Comparison of ENCODE assay signal across 18 mouse cellular contexts in genomic region chr11:94003346-94003745, GRCm38 (mm10). TPM values are rescaled to one million over a fixed set of nuclear protein-coding genes. Genes with fewer than 3 reads are reported as not detected.
DNase-seq lines count a peak whose midpoint lies in the region; TF ChIP-seq lines count a peak whose summit lies in the region.
"Had no signal": no experiment of that assay in that cellular context is flagged by ENCODE, and none has a peak within 500 bp of the region (broad histone marks: within the 10 kb centered on the region; RNA-seq: fewer than 3 reads in every experiment).

No protein-coding gene starts in this region.

- no peaks in the 10 kb centered on the region for H3K36me3 ChIP-seq in kidney, adult 2 months (ENCODE audit: control insufficient read depth, insufficient read depth, low read length)
- no peaks in the 10 kb centered on the region for H3K36me3 ChIP-seq in liver, adult 2 months (ENCODE audit: control insufficient read depth, insufficient read depth, low read length)

- no peak for TF ChIP-seq POLR2A in kidney, adult 2 months (IDR thresholded peaks at IDR 0.05; ENCODE audit: low read depth, low read length)
- no peak for TF ChIP-seq POLR2A in liver, adult 2 months (IDR thresholded peaks at IDR 0.05; ENCODE audit: extremely low read depth, insufficient read depth, low read length)

- H3K27me3 ChIP-seq in kidney, adult 2 months (replicated peaks; ENCODE audit: control insufficient read depth, insufficient read depth, low read length): no peaks in the 10 kb centered on the region
- H3K27me3 ChIP-seq in liver, adult 2 months (ENCODE audit: control insufficient read depth, insufficient read depth, low read length): no peaks in the 10 kb centered on the region
- H3K27me3 ChIP-seq: CH12.LX, Patski had no signal

- H3K4me1 ChIP-seq in kidney, adult 2 months (ENCODE audit: control insufficient read depth, insufficient read depth, low read length): peaks cover 28% of the 10 kb centered on the region; the same call in 1 of the 2 replicates
- peaks cover 19% of the 10 kb centered on the region for H3K4me1 ChIP-seq in liver, adult 2 months (ENCODE audit: control insufficient read depth, insufficient read depth, low read length)

- peak; percentile 52 for DNase-seq in kidney, adult 2 months
- DNase-seq in kidney, postnatal 25 days: no peak
- DNase-seq in kidney, adult 9 months: peak; percentile 31
- no peak for DNase-seq in kidney, postnatal 14 days
- peak; percentile 78 for DNase-seq in liver, adult 2 months (ENCODE audit: extremely low read depth, low read depth, low spot score)
- DNase-seq in liver: no peak
- DNase-seq: adrenal gland, adult 2 months; adrenal gland, adult 8-10 months; adrenal gland, postnatal 10 days; adrenal gland, postnatal 14 days; adrenal gland, postnatal 25 days; adrenal gland, postnatal 36 days; B cell, adult 2 months; cerebellum, adult 11 months; cerebellum, adult 11-12 months; cerebellum, adult 18-20 months had no signal

- no peak overlapping the region for H3K27ac ChIP-seq in kidney, adult 2 months (ENCODE audit: insufficient read depth, low read depth, low read length)
- no peak overlapping the region for H3K27ac ChIP-seq in liver, adult 2 months (replicated peaks; ENCODE audit: insufficient read depth, low read depth, low read length)

- WGBS in kidney, adult 2 months: 49% methylated on average over 2 of the region's 2 CpGs
- WGBS in liver, adult 2 months: 12% methylated on average over 2 of the region's 2 CpGs

- H3K9ac ChIP-seq in liver, adult 2 months (ENCODE audit: low read depth, low read length): no peak overlapping the region

- H3K4me3 ChIP-seq in kidney, adult 2 months (ENCODE audit: insufficient read depth, low read depth, low read length): no peak overlapping the region
- H3K4me3 ChIP-seq in liver, adult 2 months (ENCODE audit: insufficient read depth, low read depth, low read length): no peak overlapping the region

- no peak for TF ChIP-seq CTCF in kidney, adult 2 months (conservative IDR thresholded peaks at IDR 0.05; ENCODE audit: insufficient read depth, insufficient read length, low read depth, low read length)
- no peak for TF ChIP-seq CTCF in liver, adult 2 months (IDR thresholded peaks at IDR 0.05; ENCODE audit: low read depth, low read length)

- peaks cover 36% of the 10 kb centered on the region for H3K79me2 ChIP-seq in liver, adult 2 months (ENCODE audit: control insufficient read depth, insufficient read depth, low read length)

RNA-seq across cellular contexts. Expression of gene Spag9, which starts 7.5 kb away (rescaled TPM):
- polyA plus RNA-seq in kidney, adult 2 months (2012; rRNA removed): 19.1 and 24.6 TPM in 2 replicates
- total RNA-seq in liver, adult 2 months (2014; rRNA removed): 52.4 and 58.5 TPM in 2 replicates
- polyA plus RNA-seq in liver, adult 2 months (2012; rRNA removed): 9.8 and 12.2 TPM in 2 replicates

RNA-seq across cellular contexts. Expression of gene Nme1, which starts 35.0 kb away (rescaled TPM):
- 158 and 178 TPM in 2 replicates for polyA plus RNA-seq in kidney, adult 2 months (2012; rRNA removed)
- total RNA-seq in liver, adult 2 months (2014; rRNA removed): 20.7 and 36.2 TPM in 2 replicates
- polyA plus RNA-seq in liver, adult 2 months (2012; rRNA removed): 73.7 and 83.2 TPM in 2 replicates

RNA-seq across cellular contexts. Expression of gene Gm20390, which starts 35.3 kb away (rescaled TPM):
- polyA plus RNA-seq in kidney, adult 2 months (2012; rRNA removed): 45.1 and 88.3 TPM in 2 replicates
- 46.7 and 64.4 TPM in 2 replicates for total RNA-seq in liver, adult 2 months (2014; rRNA removed)
- 36.2 and 37.6 TPM in 2 replicates for polyA plus RNA-seq in liver, adult 2 months (2012; rRNA removed)

RNA-seq across cellular contexts. Expression of gene Nme2, which starts 47.3 kb away (rescaled TPM):
- polyA plus RNA-seq in kidney, adult 2 months (2012; rRNA removed): 380 and 386 TPM in 2 replicates
- total RNA-seq in liver, adult 2 months (2014; rRNA removed): 363 and 370 TPM in 2 replicates
- polyA plus RNA-seq in liver, adult 2 months (2012; rRNA removed): 153 and 184 TPM in 2 replicates

Comparison
In these comparisons a context has a peak if more than half of its experiments do, and no peak if none do; other contexts are left out.
1. DNase-seq: peak in kidney, adult 2 months (single experiment), kidney, adult 9 months (single experiment) and liver, adult 2 months (single experiment); none in kidney, postnatal 25 days (0 of 2), kidney, postnatal 14 days (single experiment) and liver (single experiment).